Mouse (Mus musculus) neural tube, embryonic 11.5 days (tissue): ENCODE measurements around the gene Prkag1. TPM values are rescaled to one million over a fixed set of nuclear protein-coding genes. Genes with fewer than 3 reads are reported as not detected.
A peak's percentile ranks its signal among the peaks of the same experiment; 100 is the strongest.
"Not testable (repeated sequence)": the region's sequence is repeated elsewhere in the genome, so short reads cannot be mapped to it uniquely, and the experiment has no call there.

ENCODE experiments used
- ATAC-seq: fragments of 200-750 bp; cut with Nextera tagmentation; 2 replicates; pipeline ENCODE4 v1.8.0; 2017; ENCODE audit warnings: moderate number of reproducible peaks, mild to moderate bottlenecking, moderate TSS enrichment, moderate library complexity; ENCODE audit not compliant: insufficient read depth, low FRiP score, low TSS enrichment
- DNase-seq: peaks from one replicate; pipeline ENCODE4 v3.0.0-alpha.2; 2015; ENCODE audit warnings: low spot score
- H3K27ac ChIP-seq: fragments of 300-500 bp; sonication (generic); 2 replicates; pipeline ENCODE4 v1.5.1; 2014; ENCODE audit warnings: low read depth, mild to moderate bottlenecking, low read length
- H3K27me3 ChIP-seq: fragments of 300-500 bp; sonication (generic); 2 replicates; pipeline ENCODE4 v1.6.1; 2014; ENCODE audit warnings: mild to moderate bottlenecking, low read length, mixed read lengths; ENCODE audit not compliant: control insufficient read depth, insufficient read depth
- H3K36me3 ChIP-seq: fragments of 300-500 bp; sonication (generic); 2 replicates; pipeline ENCODE4 v1.6.1; 2014; ENCODE audit warnings: mild to moderate bottlenecking, low read length, moderate library complexity, mixed read lengths; ENCODE audit not compliant: control insufficient read depth, insufficient read depth
- H3K4me1 ChIP-seq: fragments of 300-500 bp; sonication (generic); 2 replicates; pipeline ENCODE4 v1.6.1; 2014; ENCODE audit warnings: low read length, mixed read lengths; ENCODE audit not compliant: control insufficient read depth, insufficient read depth
- H3K4me2 ChIP-seq: fragments of 300-500 bp; sonication (generic); 2 replicates; pipeline ENCODE4 v1.6.1; 2014; ENCODE audit warnings: low read depth, mild to moderate bottlenecking, moderate library complexity
- H3K4me3 ChIP-seq: fragments of 300-500 bp; sonication (generic); 2 replicates; pipeline ENCODE4 v1.5.1; 2014; ENCODE audit warnings: low read depth, low read length
- H3K9ac ChIP-seq: fragments of 300-500 bp; sonication (generic); 2 replicates; pipeline ENCODE4 v1.6.1; 2014; ENCODE audit warnings: mild to moderate bottlenecking, low read length
- H3K9me3 ChIP-seq: fragments of 300-500 bp; sonication (generic); 2 replicates; pipeline ENCODE4 v1.6.1; 2016; ENCODE audit warnings: low read length; ENCODE audit not compliant: control insufficient read depth
- WGBS: fragments of 180-500 bp; shearing (Covaris S2); extraction: QIAGEN DNeasy Blood & Tissue Kit; methylation state at CpG from one replicate; pipeline ENCODE4 v1.1.7; 2014; 5-methylcytosine and 5-hydroxymethylcytosine counted together
- polyA plus RNA-seq: library from polyadenylated mRNA; unstranded; fragments of >200 nt; fragmentation: Nextera tagmentation; extraction: Ambion mirVana; gene quantifications from 2 replicates; pipeline ENCODE4 v1.2.1, GENCODE M21; 2014

The Prkag1 gene
- polyA plus RNA-seq, 1 experiment from 2014 or later = 73.1 TPM

- DNase-seq (no peak), ATAC-seq (no peak)
- Histone ChIP-seq H3K36me3 (peaks cover 2% of the 10 kb centered on the region; the same call in 1 of the 2 replicates), H3K4me3 (no peak overlapping the region), H3K9me3 (no peaks in the 10 kb centered on the region), H3K9ac (no peak overlapping the region), H3K27me3 (no peaks in the 10 kb centered on the region), H3K4me1 (no peaks in the 10 kb centered on the region), H3K4me2 (no peak overlapping the region), H3K27ac (no peak overlapping the region)
- WGBS = 91% methylated on average over 4 of the region's 4 CpGs
Observed at GRCm38 (mm10) chr15:98820937-98821336, 10.4 kb downstream of the Prkag1 start.

GRCm38 (mm10) chr15:98818171-98818570 lies 13.2 kb downstream of the Prkag1 start:
- WGBS = 93% methylated on average over 7 of the region's 7 CpGs
- H3K4me3 ChIP-seq = no peak overlapping the region
- H3K27me3 ChIP-seq = no peaks in the 10 kb centered on the region
- peaks cover 7% of the 10 kb centered on the region; the same call in 1 of the 2 replicates for H3K36me3 ChIP-seq
- no peaks in the 10 kb centered on the region for H3K9me3 ChIP-seq
- no peak for ATAC-seq
- no peak for DNase-seq
- H3K27ac ChIP-seq = no peak overlapping the region
- H3K4me1 ChIP-seq = no peaks in the 10 kb centered on the region
- no peak overlapping the region for H3K9ac ChIP-seq
- no peak overlapping the region for H3K4me2 ChIP-seq

DNA sequence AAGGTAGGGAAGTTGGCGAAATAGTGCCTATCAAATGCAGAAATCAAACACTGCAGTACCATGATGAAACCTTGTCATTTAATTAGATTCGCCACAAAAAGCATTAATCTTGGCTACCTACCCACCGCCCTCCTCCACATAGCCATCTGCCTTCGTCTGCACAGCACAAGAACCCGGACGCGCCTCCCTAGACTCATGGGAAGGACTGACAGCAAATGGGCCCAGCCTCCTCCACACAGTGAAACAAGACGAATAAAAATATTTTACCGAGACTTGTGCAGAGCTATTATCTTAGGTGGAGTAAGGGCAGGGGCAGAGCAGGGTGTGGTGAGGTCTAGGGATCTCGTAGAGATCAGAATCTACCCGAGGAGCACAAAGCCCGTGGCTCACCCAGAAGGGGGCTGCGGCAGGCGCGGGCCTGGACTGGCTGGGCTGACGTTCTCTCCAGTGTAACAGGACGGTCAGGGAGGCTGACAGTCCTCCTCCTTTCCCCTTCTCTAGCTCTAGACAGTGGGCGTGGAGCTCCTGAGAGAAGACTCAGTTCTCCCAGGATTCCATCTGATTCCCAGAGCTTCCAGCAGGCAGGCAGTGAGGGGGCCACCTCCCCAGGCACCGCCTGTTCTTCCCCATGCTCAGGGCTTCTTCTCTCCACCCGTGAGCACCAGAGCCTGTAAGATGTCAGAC lies 18.4 kb downstream of the Prkag1 start:
- 83% methylated on average over 18 of the region's 20 CpGs for WGBS
- no peak for DNase-seq
- H3K4me2 ChIP-seq = no peak overlapping the region
- H3K27ac ChIP-seq = no peak overlapping the region
- H3K9ac ChIP-seq = no peak overlapping the region
- peaks cover 10% of the 10 kb centered on the region; the same call in 1 of the 2 replicates for H3K36me3 ChIP-seq
- H3K27me3 ChIP-seq = peaks cover 22% of the 10 kb centered on the region
- peaks cover 3% of the 10 kb centered on the region; the same call in 1 of the 2 replicates for H3K4me1 ChIP-seq
- H3K9me3 ChIP-seq = no peaks in the 10 kb centered on the region
- ATAC-seq = no peak
- no peak overlapping the region for H3K4me3 ChIP-seq

DNA sequence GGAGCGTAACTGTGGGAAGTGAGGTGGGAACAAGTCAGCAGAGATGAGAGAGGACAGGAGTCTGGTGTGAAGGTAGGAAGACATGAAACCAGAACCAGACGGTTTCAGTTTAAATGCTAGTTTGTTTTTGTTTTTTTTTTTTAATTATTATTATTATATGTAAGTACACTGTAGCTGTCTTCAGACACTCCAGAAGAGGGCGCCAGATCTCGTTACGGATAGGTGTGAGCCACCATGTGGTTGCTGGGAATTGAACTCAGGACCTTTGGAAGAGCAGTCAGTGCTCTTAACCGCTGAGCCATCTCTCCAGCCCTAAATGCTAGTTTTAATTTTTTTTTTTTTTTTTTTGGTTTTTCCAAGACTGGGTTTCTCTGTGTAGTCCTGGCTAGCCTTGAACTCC lies 21.1 kb downstream of the Prkag1 start:
- not testable (repeated sequence) for H3K9ac ChIP-seq, ATAC-seq, DNase-seq, H3K4me3 ChIP-seq, H3K4me2 ChIP-seq, H3K9me3 ChIP-seq, H3K27ac ChIP-seq
- Histone ChIP-seq H3K36me3 (peaks cover 10% of the 10 kb centered on the region; the same call in 1 of the 2 replicates), H3K27me3 (peaks cover 48% of the 10 kb centered on the region), H3K4me1 (peaks cover 24% of the 10 kb centered on the region)
- 71% methylated on average over 6 of the region's 6 CpGs for WGBS

DNA sequence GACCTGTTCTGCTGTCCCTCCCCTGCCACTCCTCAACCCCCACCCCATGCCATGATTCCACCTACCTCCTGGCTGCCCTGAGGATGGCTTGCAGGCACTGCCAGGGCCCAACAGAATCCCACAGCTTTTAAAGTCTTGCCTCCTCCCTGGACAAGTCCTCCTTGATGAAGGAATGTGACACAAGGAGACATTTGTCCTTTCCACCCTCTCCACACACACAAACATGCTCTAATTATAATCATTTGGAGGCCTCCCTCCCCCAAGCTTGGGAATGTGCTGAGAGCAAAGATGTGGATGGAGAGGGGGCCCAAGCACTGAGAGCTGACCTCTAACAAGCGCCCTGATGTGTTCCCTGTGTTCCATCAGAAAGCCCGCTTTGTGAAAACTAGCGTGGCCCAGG lies 21.9 kb downstream of the Prkag1 start, which contains the start of gene Ddn:
Gene Ddn, minus strand, starts transcription at position 101 of the 400 bp plus-strand sequence.
- peak within 1 kb of the TSS; percentile 33; the same call in 1 of the 2 replicates for H3K4me3 ChIP-seq
- H3K9ac ChIP-seq = no peak within 1 kb of the TSS
- H3K4me1 ChIP-seq = peaks cover 24% of the 10 kb centered on the region

DNA sequence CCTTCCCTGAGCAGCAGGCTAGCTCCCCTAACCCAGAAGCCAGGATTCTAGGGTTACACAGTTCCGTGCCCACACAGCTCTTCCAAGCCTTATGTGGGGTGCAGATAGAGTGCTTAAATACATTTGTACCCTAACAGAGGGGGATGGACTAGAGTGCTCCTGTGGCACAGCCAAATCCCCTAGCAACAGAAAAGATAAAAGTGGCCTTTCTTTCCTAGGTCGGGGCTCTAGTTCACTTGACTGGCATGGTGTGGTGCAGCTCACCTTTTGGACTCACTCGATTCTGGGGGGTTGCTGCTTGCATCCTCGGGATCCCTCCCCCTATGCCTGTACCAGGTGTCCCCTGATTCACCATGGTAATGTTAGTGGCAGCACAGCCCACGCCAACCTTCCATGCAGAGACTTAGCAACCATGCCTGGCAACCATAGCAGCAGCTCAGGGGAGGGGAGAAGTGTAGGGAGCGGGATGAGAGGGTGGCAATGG lies 22.6 kb downstream of the Prkag1 start:
- Histone ChIP-seq H3K4me3 (no peak overlapping the region; the same call in 1 of the 2 replicates), H3K9ac (no peak overlapping the region)
- DNase-seq = peak; percentile 9

More for the DNA sequence above, 21.9 kb downstream of the Prkag1 start, which contains the start of gene Ddn:
- whole genome bisulfite sequencing = 39% methylated on average over 3 of the region's 3 CpGs
- H3K9me3 ChIP-seq = no peaks in the 10 kb centered on the region
- no peak within 1 kb of the TSS for H3K27ac ChIP-seq
- H3K36me3 ChIP-seq = peaks cover 10% of the 10 kb centered on the region; the same call in 1 of the 2 replicates
- no peak for ATAC-seq
- H3K27me3 ChIP-seq = peaks cover 56% of the 10 kb centered on the region
- peak; percentile 1 for DNase-seq
- H3K4me2 ChIP-seq = peak within 1 kb of the TSS; percentile 48

GRCm38 (mm10) chr15:98807895-98808650 lies 23.2 kb downstream of the Prkag1 start:
- peaks cover 30% of the 10 kb centered on the region for H3K4me1 ChIP-seq

More for the DNA sequence above, 22.6 kb downstream of the Prkag1 start:
- 0 out of 2 replicates have a peak overlapping the region, but pooled peaks have one; percentile 48 for H3K4me2 ChIP-seq
- no peak for ATAC-seq
- H3K36me3 ChIP-seq = peaks cover 8% of the 10 kb centered on the region; the same call in 1 of the 2 replicates
- H3K9me3 ChIP-seq = no peaks in the 10 kb centered on the region
- no peak overlapping the region for H3K27ac ChIP-seq
- peaks cover 30% of the 10 kb centered on the region for H3K4me1 ChIP-seq
- H3K27me3 ChIP-seq = peaks cover 62% of the 10 kb centered on the region
- WGBS = 2% methylated on average over 6 of the region's 6 CpGs

More at GRCm38 (mm10) chr15:98807895-98808650, 23.2 kb downstream of the Prkag1 start:
- H3K4me3 ChIP-seq = peak overlapping the region; percentile 33
- H3K36me3 ChIP-seq = peaks cover 3% of the 10 kb centered on the region; the same call in 1 of the 2 replicates
- H3K27me3 ChIP-seq = peaks cover 68% of the 10 kb centered on the region
- peak; percentile 26 for DNase-seq
- no peak overlapping the region for H3K27ac ChIP-seq
- H3K4me2 ChIP-seq = peak overlapping the region; percentile 48
- no peaks in the 10 kb centered on the region for H3K9me3 ChIP-seq
- WGBS = 1% methylated on average over 19 of the region's 34 CpGs
- H3K9ac ChIP-seq = 0 out of 2 replicates have a peak overlapping the region, but pooled peaks have one; percentile 23
- no peak for ATAC-seq
